Mouse (Mus musculus) embryonic fibroblast, embryonic 13.5 days (primary cell): ENCODE results near the gene 2310057N15Rik.

Experiments
- CTCF ChIP-seq: IDR thresholded peaks from 2 replicates; pipeline ENCODE4 v1.5.1; 2011; ENCODE audit warnings: mild to moderate bottlenecking, control low read depth, low read length, moderate library complexity, borderline replicate concordance; ENCODE audit not compliant: insufficient read depth
- POLR2A ChIP-seq: IDR thresholded peaks from 2 replicates; pipeline ENCODE4 v1.6.1; 2011; ENCODE audit warnings: low read depth, mild to moderate bottlenecking, control low read depth, low read length, moderate library complexity

GRCm38 (mm10) chr16:88786786-88787185 is 12.8 kb upstream of the 2310057N15Rik start:
- TF ChIP-seq POLR2A: no peak
- no peak for TF ChIP-seq CTCF
